Mouse (Mus musculus) midbrain, embryonic 14.5 days (tissue): ENCODE measurements around the gene Adssl1. TPM values are rescaled to one million over a fixed set of nuclear protein-coding genes. Genes with fewer than 3 reads are reported as not detected.
A peak's percentile ranks its signal among the peaks of the same experiment; 100 is the strongest.

Experiments
- ATAC-seq: fragments of 200-750 bp; cut with Nextera tagmentation; 2 replicates; pipeline ENCODE4 v1.8.0; 2017; ENCODE audit warnings: moderate number of reproducible peaks, moderate library complexity; ENCODE audit not compliant: low FRiP score, low TSS enrichment
- DNase-seq: peaks from one replicate; pipeline ENCODE4 v3.0.0-alpha.2; 2015
- H3K27ac ChIP-seq: fragments of 300-500 bp; sonication (generic); replicated peaks from 2 replicates; pipeline ENCODE4 v1.5.1; 2014; ENCODE audit warnings: mild to moderate bottlenecking, low read depth, low read length, moderate library complexity
- H3K27me3 ChIP-seq: fragments of 300-500 bp; sonication (generic); 2 replicates; pipeline ENCODE4 v1.6.1; 2014; ENCODE audit warnings: low read length, control low read depth, mixed read lengths; ENCODE audit not compliant: control insufficient read depth, insufficient read depth
- H3K36me3 ChIP-seq: fragments of 300-500 bp; sonication (generic); 2 replicates; pipeline ENCODE4 v1.6.1; 2014; ENCODE audit warnings: low read length, control low read depth; ENCODE audit not compliant: control insufficient read depth, insufficient read depth
- H3K4me1 ChIP-seq: fragments of 300-500 bp; sonication (generic); 2 replicates; pipeline ENCODE4 v1.6.1; 2014; ENCODE audit warnings: mild to moderate bottlenecking, antibody characterized with exemption, low read length, control low read depth; ENCODE audit not compliant: control insufficient read depth, insufficient read depth
- H3K4me2 ChIP-seq: fragments of 300-500 bp; sonication (generic); 2 replicates; pipeline ENCODE4 v1.6.1; 2014; ENCODE audit warnings: mild to moderate bottlenecking, low read length, moderate library complexity
- H3K4me3 ChIP-seq: fragments of 300-500 bp; sonication (generic); replicated peaks from 2 replicates; pipeline ENCODE4 v1.5.1; 2014; ENCODE audit warnings: low read depth, low read length
- H3K9ac ChIP-seq: fragments of 300-500 bp; sonication (generic); replicated peaks from 2 replicates; pipeline ENCODE4 v1.6.1; 2014; ENCODE audit warnings: mild to moderate bottlenecking, low read length, moderate library complexity
- H3K9me3 ChIP-seq: fragments of 300-500 bp; sonication (generic); 2 replicates; pipeline ENCODE4 v1.6.1; 2016; ENCODE audit warnings: low read length, control low read depth, mixed read lengths; ENCODE audit not compliant: control insufficient read depth
- WGBS: fragments of 180-500 bp; shearing (Covaris S2); extraction: QIAGEN DNeasy Blood & Tissue Kit; methylation state at CpG from one replicate; pipeline ENCODE4 v1.1.7; 2014; 5-methylcytosine and 5-hydroxymethylcytosine counted together
- polyA plus RNA-seq: library from polyadenylated mRNA; unstranded; fragments of >200 nt; fragmentation: Nextera tagmentation; extraction: Ambion mirVana; gene quantifications from 2 replicates; pipeline ENCODE4 v1.2.1, GENCODE M21; 2014

The Adssl1 gene
- polyA plus RNA-seq, 1 experiment from 2014 or later, result 2.8 TPM

- H3K9ac ChIP-seq, result no peak overlapping the region
- no peak for ATAC-seq
Measured at GRCm38 (mm10) chr12:112579926-112580325, 39.9 kb upstream of the Adssl1 start.

GRCm38 (mm10) chr12:112581113-112581512 lies 38.7 kb upstream of the Adssl1 start:
- WGBS, result 96% methylated on average over 3 of the region's 3 CpGs
- Histone ChIP-seq H3K9ac (no peak overlapping the region), H3K4me3 (no peak overlapping the region), H3K4me1 (no peaks in the 10 kb centered on the region), H3K9me3 (no peaks in the 10 kb centered on the region), H3K27ac (no peak overlapping the region), H3K27me3 (no peaks in the 10 kb centered on the region), H3K36me3 (no peaks in the 10 kb centered on the region), H3K4me2 (no peak overlapping the region)
- DNase-seq, result no peak
- ATAC-seq, result no peak

More at GRCm38 (mm10) chr12:112579926-112580325, 39.9 kb upstream of the Adssl1 start:
- no peaks in the 10 kb centered on the region for H3K9me3 ChIP-seq
- no peaks in the 10 kb centered on the region for H3K27me3 ChIP-seq
- WGBS, result 87% methylated on average over 8 of the region's 8 CpGs
- no peaks in the 10 kb centered on the region for H3K36me3 ChIP-seq
- H3K27ac ChIP-seq, result no peak overlapping the region
- no peaks in the 10 kb centered on the region for H3K4me1 ChIP-seq
- H3K4me3 ChIP-seq, result no peak overlapping the region
- DNase-seq, result no peak
- H3K4me2 ChIP-seq, result no peak overlapping the region

GRCm38 (mm10) chr12:112584954-112585353 lies 34.9 kb upstream of the Adssl1 start:
- Histone ChIP-seq H3K27me3 (peaks cover 31% of the 10 kb centered on the region), H3K27ac (no peak overlapping the region), H3K9me3 (no peaks in the 10 kb centered on the region), H3K4me1 (peaks cover 10% of the 10 kb centered on the region; the same call in 1 of the 2 replicates), H3K9ac (no peak overlapping the region), H3K36me3 (no peaks in the 10 kb centered on the region), H3K4me2 (no peak overlapping the region), H3K4me3 (no peak overlapping the region)
- ATAC-seq (no peak), DNase-seq (no peak)
- 72% methylated on average over 7 of the region's 7 CpGs for WGBS

GRCm38 (mm10) chr12:112585924-112586538 lies 33.8 kb upstream of the Adssl1 start:
- H3K9ac ChIP-seq, result no peak overlapping the region
- H3K4me2 ChIP-seq, result no peak overlapping the region
- no peaks in the 10 kb centered on the region for H3K36me3 ChIP-seq
- ATAC-seq (no peak), DNase-seq (no peak)
- WGBS, result 67% methylated on average over 7 of the region's 7 CpGs
- peaks cover 39% of the 10 kb centered on the region for H3K27me3 ChIP-seq
- H3K4me1 ChIP-seq, result peaks cover 10% of the 10 kb centered on the region; the same call in 1 of the 2 replicates
- no peak overlapping the region for H3K27ac ChIP-seq
- H3K9me3 ChIP-seq, result no peaks in the 10 kb centered on the region
- H3K4me3 ChIP-seq, result no peak overlapping the region

- DNase-seq (no peak), ATAC-seq (no peak)
- no peak overlapping the region for H3K4me2 ChIP-seq
Measured at GRCm38 (mm10) chr12:112587125-112588124, 32.4 kb upstream of the Adssl1 start.

GRCm38 (mm10) chr12:112588426-112589256 lies 31.2 kb upstream of the Adssl1 start, which contains the start of gene Inf2:
Inf2 (plus strand) TSS chr12:112588784.
- Histone ChIP-seq H3K4me1 (peaks cover 10% of the 10 kb centered on the region; the same call in 1 of the 2 replicates), H3K9me3 (no peaks in the 10 kb centered on the region), H3K4me2 (peak within 1 kb of the TSS; percentile 89), H3K9ac (peak within 1 kb of the TSS; percentile 50), H3K36me3 (no peaks in the 10 kb centered on the region), H3K27me3 (peaks cover 39% of the 10 kb centered on the region), H3K4me3 (peak within 1 kb of the TSS; percentile 41), H3K27ac (no peak within 1 kb of the TSS)
- peak; percentile 60; the same call in 1 of the 2 replicates for ATAC-seq
- DNase-seq, result peak; percentile 66
- under 1% methylated on average over 57 of the region's 60 CpGs for WGBS

More at GRCm38 (mm10) chr12:112587125-112588124, 32.4 kb upstream of the Adssl1 start:
- Histone ChIP-seq H3K27ac (no peak overlapping the region), H3K9ac (no peak overlapping the region), H3K9me3 (no peaks in the 10 kb centered on the region), H3K4me3 (no peak overlapping the region), H3K36me3 (no peaks in the 10 kb centered on the region), H3K27me3 (peaks cover 39% of the 10 kb centered on the region), H3K4me1 (peaks cover 10% of the 10 kb centered on the region; the same call in 1 of the 2 replicates)
- 85% methylated on average over 14 of the region's 14 CpGs for WGBS

- H3K9ac ChIP-seq, result no peak overlapping the region
- ATAC-seq (no peak), DNase-seq (no peak)
- H3K36me3 ChIP-seq, result no peaks in the 10 kb centered on the region
- peak overlapping the region; percentile 89 for H3K4me2 ChIP-seq
- peaks cover 12% of the 10 kb centered on the region; the same call in 1 of the 2 replicates for H3K4me1 ChIP-seq
- H3K27ac ChIP-seq, result no peak overlapping the region
- no peak overlapping the region for H3K4me3 ChIP-seq
- H3K9me3 ChIP-seq, result no peaks in the 10 kb centered on the region
- 71% methylated on average over 8 of the region's 8 CpGs for WGBS
- peaks cover 39% of the 10 kb centered on the region for H3K27me3 ChIP-seq
Measured at GRCm38 (mm10) chr12:112589491-112590191, 30.2 kb upstream of the Adssl1 start.
